Mouse (Mus musculus) spleen, adult 2 months (tissue): Measurements from ENCODE around the gene Upp2.

Experiments
- CTCF ChIP-seq: fragments of 200-500 bp; IDR thresholded peaks from 2 replicates; pipeline ENCODE4 v1.5.1; 2011; ENCODE audit warnings: mild to moderate bottlenecking, inconsistent platforms; ENCODE audit not compliant: insufficient read depth, insufficient read length, insufficient replicate concordance; ENCODE audit errors: extremely low read depth
- POLR2A ChIP-seq: fragments of 200-500 bp; IDR thresholded peaks from 2 replicates; pipeline ENCODE4 v1.6.1; 2011; ENCODE audit warnings: low read depth, low read length, inconsistent platforms

- TF ChIP-seq POLR2A (no peak), CTCF (no peak)
These were observed 58.1 kb downstream of the Upp2 start for GRCm38 (mm10) chr2:58625186-58625585.
